Comparison of ENCODE assay signal across 7 mouse cellular contexts in genomic region chr6:49367159-49368054, GRCm38 (mm10). TPM values are rescaled to one million over a fixed set of nuclear protein-coding genes. Genes with fewer than 3 reads are reported as not detected.
DNase-seq lines count a peak whose midpoint lies in the region; ATAC-seq lines count a peak whose summit lies in the region.

Fam221a (plus strand) TSS chr6:49367739.

- H3K9me3 ChIP-seq in limb, embryonic 10.5 days (replicated peaks), result no peaks in the 10 kb centered on the region
- H3K9me3 ChIP-seq in midbrain, embryonic 13.5 days, result no peaks in the 10 kb centered on the region

- H3K4me2 ChIP-seq in midbrain, embryonic 13.5 days (replicated peaks), result peak within 1 kb of the TSS; percentile 88

- ATAC-seq in granulocyte monocyte progenitor cell, adult 5-6 weeks (replicated peaks; ENCODE audit: poor library complexity, severe bottlenecking), result peak; percentile 98
- peak; percentile 98 for ATAC-seq in midbrain, embryonic 13.5 days

- peak within 1 kb of the TSS; percentile 69 for H3K4me3 ChIP-seq in limb, embryonic 10.5 days
- peak within 1 kb of the TSS; percentile 61 for H3K4me3 ChIP-seq in midbrain, embryonic 13.5 days (replicated peaks)

- peak; percentile 87 for DNase-seq in adrenal gland, adult 8-10 months
- peak; percentile 98 for DNase-seq in embryo, embryonic 9.5 days (ENCODE audit: extremely low spot score)
- peak; percentile 90 for DNase-seq in kidney, adult 11 months
- peak; percentile 97 for DNase-seq in limb, embryonic 10.5 days (ENCODE audit: low spot score)
- DNase-seq in spleen, adult 12 weeks (ENCODE audit: low spot score), result peak; percentile 75

- H3K9ac ChIP-seq in midbrain, embryonic 13.5 days (replicated peaks), result peak within 1 kb of the TSS; percentile 71

- H3K27me3 ChIP-seq in limb, embryonic 10.5 days (ENCODE audit: low read depth, poor library complexity, severe bottlenecking), result no peaks in the 10 kb centered on the region
- H3K27me3 ChIP-seq in midbrain, embryonic 13.5 days, result no peaks in the 10 kb centered on the region

- H3K36me3 ChIP-seq in limb, embryonic 10.5 days, result no peaks in the 10 kb centered on the region
- H3K36me3 ChIP-seq in midbrain, embryonic 13.5 days, result no peaks in the 10 kb centered on the region

- 3% methylated on average over 48 of the region's 49 CpGs for WGBS in limb, embryonic 10.5 days
- 3% methylated on average over 49 of the region's 49 CpGs for WGBS in midbrain, embryonic 13.5 days

- peak within 1 kb of the TSS; percentile 90 for H3K27ac ChIP-seq in limb, embryonic 10.5 days
- H3K27ac ChIP-seq in midbrain, embryonic 13.5 days, result peak within 1 kb of the TSS; percentile 53; the same call in 1 of the 2 replicates

- H3K4me1 ChIP-seq in limb, embryonic 10.5 days, result peaks cover 16% of the 10 kb centered on the region
- peaks cover 11% of the 10 kb centered on the region for H3K4me1 ChIP-seq in midbrain, embryonic 13.5 days (replicated peaks)

RNA-seq across cellular contexts. Expression of gene Fam221a, which starts in this region (rescaled TPM):
- total RNA-seq in adrenal gland, adult 8-10 months (2022), result 1 to 10 TPM; 1.4 to 3.5 (median 2.4) TPM
- 9.7 and 20.1 TPM in 2 replicates for total RNA-seq in granulocyte monocyte progenitor cell, adult 5-6 weeks (2014; fragmentation: Nextera tagmentation)
- total RNA-seq in granulocyte monocyte progenitor cell, adult 5-6 weeks (2017), result 2.7 and 4.2 TPM in 2 replicates
- polyA plus RNA-seq in limb, embryonic 10.5 days (2016; fragmentation: Nextera tagmentation; extraction: Ambion mirVana), result 3.9 and 4.6 TPM in 2 replicates
- polyA plus RNA-seq in midbrain, embryonic 13.5 days (2015; fragmentation: Nextera tagmentation; extraction: Ambion mirVana), result 3.0 and 4.3 TPM in 2 replicates

Comparison
In these comparisons a context has a peak if more than half of its experiments do, and no peak if none do; other contexts are left out.
1. Peak in every context shown above with its lines: DNase-seq, ATAC-seq, H3K4me3 ChIP-seq and H3K27ac ChIP-seq.